Mouse (Mus musculus): Measurements from ENCODE around the gene Gnb4. TPM values are rescaled to one million over a fixed set of nuclear protein-coding genes. Genes with fewer than 3 reads are reported as not detected.

Gnb4 gene
- polyA plus RNA-seq (2012; ENCODE audit: insufficient read depth, insufficient read length, missing spikeins), result 7.6 and 9.4 TPM in 2 replicates

DNA sequence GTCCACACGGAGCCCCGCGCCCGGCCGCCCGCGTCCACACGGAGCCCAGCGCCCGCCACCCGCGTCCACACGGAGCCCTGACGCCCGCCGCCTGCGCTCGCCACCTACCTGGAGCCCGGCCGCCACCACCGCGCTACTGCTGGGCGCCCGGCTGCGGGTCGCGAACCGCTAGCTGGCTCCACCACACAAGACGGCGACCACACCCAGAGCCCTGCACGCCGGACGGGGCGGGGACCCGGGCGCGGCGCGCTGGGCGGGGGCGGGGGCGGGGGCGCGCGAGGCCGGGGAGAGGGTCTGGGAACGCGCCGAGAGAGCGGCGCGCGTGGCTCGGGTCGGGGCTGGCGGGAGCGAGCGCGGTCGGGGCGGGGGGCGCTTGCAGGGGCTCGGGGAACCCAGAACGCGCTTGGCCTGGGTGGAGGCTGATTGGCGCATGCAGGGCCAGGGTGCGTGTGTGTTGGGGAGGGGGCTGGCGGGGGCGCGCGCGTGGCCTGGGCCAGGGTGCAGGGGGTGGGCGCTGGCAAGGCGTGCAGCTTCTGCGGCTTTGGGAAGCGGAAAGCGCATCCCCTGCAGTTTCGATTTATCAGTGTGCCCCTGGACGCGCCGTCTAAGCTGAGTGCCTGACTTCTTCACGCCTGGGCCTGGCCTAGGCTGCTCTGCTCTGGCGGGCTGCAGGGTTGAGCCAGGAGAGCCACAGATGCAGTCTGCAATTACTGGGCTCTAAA, at the start of gene Gnb4:
Gene Gnb4, minus strand, starts transcription at position 255 of the 722 bp plus-strand sequence.
- H3K27ac ChIP-seq (ENCODE audit: insufficient read depth, low read depth, low read length), result no peak within 1 kb of the TSS
- peak within 1 kb of the TSS; percentile 69 for H3K4me3 ChIP-seq (ENCODE audit: insufficient read depth, low read length)
- H3K4me1 ChIP-seq (ENCODE audit: control insufficient read depth, insufficient read depth, low read length), result peaks cover 3% of the 10 kb centered on the region; the same call in 1 of the 2 replicates
- TF ChIP-seq POLR2A (IDR thresholded peaks at IDR 0.05; ENCODE audit: borderline replicate concordance, low read depth, low read length) (no peak), CTCF (IDR thresholded peaks at IDR 0.05; ENCODE audit: low read depth, low read length) (no peak)

- Histone ChIP-seq H3K4me1 (ENCODE audit: control insufficient read depth, insufficient read depth, low read length) (peaks cover 8% of the 10 kb centered on the region), H3K27ac (ENCODE audit: insufficient read depth, low read depth, low read length) (no peak overlapping the region), H3K4me3 (ENCODE audit: insufficient read depth, low read length) (no peak overlapping the region)
- TF ChIP-seq POLR2A (IDR thresholded peaks at IDR 0.05; ENCODE audit: borderline replicate concordance, low read depth, low read length) (no peak), CTCF (IDR thresholded peaks at IDR 0.05; ENCODE audit: low read depth, low read length) (no peak)
Observed at GRCm38 (mm10) chr3:32661556-32661930, 45.2 kb upstream of the Gnb4 start.

DNA sequence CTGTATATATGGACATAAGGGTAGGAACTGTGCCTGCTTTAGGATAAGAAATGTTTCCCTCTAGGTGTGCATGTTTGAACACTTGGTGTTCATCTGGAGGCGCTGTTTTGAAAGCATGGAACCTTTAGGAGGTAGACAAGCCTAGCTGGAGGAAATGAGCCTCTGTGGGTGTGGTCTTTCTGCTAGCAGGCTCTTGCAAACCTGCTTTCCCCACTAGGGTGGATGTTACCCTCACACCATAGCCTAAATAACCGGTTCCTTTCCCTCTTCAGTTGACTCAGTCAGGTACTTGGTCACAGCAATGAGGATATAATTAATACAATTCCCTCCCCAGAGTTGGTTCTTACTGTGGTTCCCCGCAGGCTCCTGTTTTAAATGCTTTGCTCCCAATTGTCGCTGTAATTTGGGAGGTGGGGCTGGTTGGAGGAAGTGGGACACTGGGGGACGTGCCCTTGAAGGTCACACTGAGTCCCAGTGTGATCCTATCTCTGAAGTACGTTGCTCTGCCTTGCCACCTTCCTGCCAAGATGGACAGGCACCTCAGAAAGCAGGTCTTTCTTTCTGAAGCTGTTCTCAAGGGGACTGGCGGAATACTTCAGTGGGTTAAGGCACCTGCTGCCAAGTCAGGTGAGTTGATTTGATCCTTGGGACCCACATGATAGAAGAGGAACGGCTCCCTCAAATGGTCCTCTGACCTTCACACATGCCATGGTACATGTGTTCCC, 44.6 kb upstream of the Gnb4 start:
- Histone ChIP-seq H3K27ac (ENCODE audit: insufficient read depth, low read depth, low read length) (no peak overlapping the region), H3K4me3 (ENCODE audit: insufficient read depth, low read length) (no peak overlapping the region), H3K4me1 (ENCODE audit: control insufficient read depth, insufficient read depth, low read length) (peaks cover 8% of the 10 kb centered on the region)
- TF ChIP-seq CTCF (IDR thresholded peaks at IDR 0.05; ENCODE audit: low read depth, low read length) (no peak), POLR2A (IDR thresholded peaks at IDR 0.05; ENCODE audit: borderline replicate concordance, low read depth, low read length) (no peak)

DNA sequence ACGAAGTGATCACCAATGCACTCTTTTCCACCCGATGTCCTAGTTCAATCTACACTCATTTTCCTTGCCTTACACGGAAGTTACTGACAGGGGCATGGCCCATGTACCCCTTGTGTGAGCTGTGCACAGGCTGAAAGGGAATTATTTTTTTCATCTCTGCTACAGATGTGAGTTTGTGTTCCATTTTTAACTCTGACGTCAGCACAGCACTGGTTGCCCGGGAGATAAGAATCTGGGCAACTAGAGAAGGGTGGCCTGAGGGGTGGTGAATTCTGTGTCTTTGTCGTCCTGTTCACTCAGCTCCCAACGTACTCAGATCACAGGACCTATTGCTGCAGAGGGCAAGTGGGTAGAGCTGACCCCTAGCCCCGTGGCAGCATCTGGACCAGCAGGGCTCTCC, 43.9 kb upstream of the Gnb4 start:
- TF ChIP-seq POLR2A (IDR thresholded peaks at IDR 0.05; ENCODE audit: borderline replicate concordance, low read depth, low read length), result no peak
- no peak overlapping the region for H3K4me3 ChIP-seq (ENCODE audit: insufficient read depth, low read length)
- peaks cover 8% of the 10 kb centered on the region for H3K4me1 ChIP-seq (ENCODE audit: control insufficient read depth, insufficient read depth, low read length)
- no peak overlapping the region for H3K27ac ChIP-seq (ENCODE audit: insufficient read depth, low read depth, low read length)

DNA sequence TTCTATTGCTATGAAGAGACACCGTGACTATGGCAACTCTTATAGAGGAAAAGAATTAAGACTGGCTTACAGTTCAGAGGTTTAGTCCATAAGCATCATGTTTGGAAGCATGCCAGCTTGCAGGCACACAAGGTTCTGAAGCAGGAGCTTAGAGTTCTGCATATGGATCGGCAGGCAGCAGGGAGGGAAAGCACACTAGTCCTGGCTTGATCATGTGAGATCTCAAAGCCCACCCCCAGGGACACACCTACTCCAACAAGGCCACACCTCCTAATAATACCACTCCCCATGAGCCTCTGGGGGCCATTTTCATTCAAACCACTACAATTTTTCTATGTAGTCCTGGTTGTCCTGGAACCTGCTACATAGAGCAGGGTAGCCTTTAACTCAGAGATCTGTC, 43.1 kb upstream of the Gnb4 start:
- H3K4me1 ChIP-seq (ENCODE audit: control insufficient read depth, insufficient read depth, low read length), result peaks cover 8% of the 10 kb centered on the region
- H3K27ac ChIP-seq (ENCODE audit: insufficient read depth, low read depth, low read length), result no peak overlapping the region
- no peak for TF ChIP-seq POLR2A (IDR thresholded peaks at IDR 0.05; ENCODE audit: borderline replicate concordance, low read depth, low read length)
- TF ChIP-seq CTCF (IDR thresholded peaks at IDR 0.05; ENCODE audit: low read depth, low read length), result no peak
- no peak overlapping the region for H3K4me3 ChIP-seq (ENCODE audit: insufficient read depth, low read length)

DNA sequence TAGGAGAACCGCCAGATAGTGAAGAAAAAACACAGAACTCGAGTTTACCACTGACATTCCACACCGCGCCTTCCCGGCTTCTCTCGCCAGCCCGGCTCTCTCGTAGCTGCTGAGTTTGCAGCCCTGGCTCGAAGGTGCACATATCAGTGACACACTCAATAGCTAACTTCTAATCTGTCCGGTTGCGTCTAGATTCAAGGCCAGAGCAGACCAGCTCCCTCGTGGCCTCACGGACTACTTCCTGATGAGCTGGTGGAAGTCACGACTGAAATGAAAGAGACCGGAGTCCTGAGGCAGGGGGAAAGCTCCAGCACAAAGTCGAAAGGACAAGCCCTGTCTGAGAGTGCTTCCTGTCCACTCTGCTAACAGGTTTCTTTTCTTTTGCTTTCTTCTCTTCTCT, 42.4 kb upstream of the Gnb4 start:
- Histone ChIP-seq H3K4me1 (ENCODE audit: control insufficient read depth, insufficient read depth, low read length) (peaks cover 8% of the 10 kb centered on the region), H3K4me3 (ENCODE audit: insufficient read depth, low read length) (no peak overlapping the region), H3K27ac (ENCODE audit: insufficient read depth, low read depth, low read length) (no peak overlapping the region)
- TF ChIP-seq CTCF (IDR thresholded peaks at IDR 0.05; ENCODE audit: low read depth, low read length), result no peak
- TF ChIP-seq POLR2A (IDR thresholded peaks at IDR 0.05; ENCODE audit: borderline replicate concordance, low read depth, low read length), result no peak

DNA sequence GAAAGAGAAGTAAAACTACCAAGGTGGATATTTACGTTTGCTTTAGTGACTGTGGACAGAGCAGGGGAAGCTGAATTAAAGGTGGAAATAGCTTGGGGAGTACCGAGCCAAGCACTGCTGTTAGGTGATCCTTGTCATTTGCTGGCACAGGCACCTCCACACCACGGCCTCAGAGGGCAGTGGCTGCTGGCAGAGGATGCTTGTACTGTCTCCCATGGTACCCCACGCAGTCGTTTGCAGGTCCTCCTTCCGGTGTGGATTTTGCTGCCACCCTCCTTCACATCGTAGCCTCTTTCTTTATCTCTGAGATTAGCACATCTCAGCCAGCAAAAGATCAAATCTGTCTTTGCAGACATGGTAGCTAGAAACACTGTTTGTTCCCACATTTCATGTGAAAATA, 42.0 kb upstream of the Gnb4 start:
- no peak for TF ChIP-seq CTCF (IDR thresholded peaks at IDR 0.05; ENCODE audit: low read depth, low read length)
- TF ChIP-seq POLR2A (IDR thresholded peaks at IDR 0.05; ENCODE audit: borderline replicate concordance, low read depth, low read length), result no peak
- no peak overlapping the region for H3K27ac ChIP-seq (ENCODE audit: insufficient read depth, low read depth, low read length)
- H3K4me3 ChIP-seq (ENCODE audit: insufficient read depth, low read length), result no peak overlapping the region
- H3K4me1 ChIP-seq (ENCODE audit: control insufficient read depth, insufficient read depth, low read length), result peaks cover 8% of the 10 kb centered on the region

DNA sequence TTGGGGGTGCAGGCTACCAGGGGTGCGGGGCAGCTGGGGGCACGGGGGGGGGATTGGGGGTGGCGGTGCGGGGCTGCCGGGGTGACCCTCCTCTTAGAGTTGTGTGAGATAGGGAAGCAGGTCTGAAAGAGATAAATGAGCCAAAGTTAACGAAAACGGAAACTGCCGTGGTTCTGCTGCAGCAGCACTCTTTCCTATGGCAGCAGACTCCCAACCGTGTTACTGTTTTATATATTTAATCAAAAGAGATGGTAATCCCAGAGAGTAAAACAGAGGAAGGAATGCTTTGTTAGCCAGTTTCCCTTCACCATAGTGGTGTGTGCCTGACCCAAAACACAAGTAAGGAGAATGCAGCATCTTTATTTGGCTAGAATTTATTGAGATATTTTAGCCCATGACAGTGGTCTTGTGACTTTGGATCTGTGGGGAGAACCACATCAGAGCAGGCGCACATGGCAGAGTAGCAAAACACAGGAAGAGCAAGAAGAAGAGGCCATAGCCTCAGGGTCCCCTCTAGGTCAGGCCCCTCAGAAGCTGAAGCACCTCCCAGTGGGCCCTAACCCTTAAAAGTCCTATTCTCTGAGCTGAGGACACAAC, 40.1 kb upstream of the Gnb4 start:
- H3K4me3 ChIP-seq (ENCODE audit: insufficient read depth, low read length), result no peak overlapping the region
- no peak overlapping the region for H3K27ac ChIP-seq (ENCODE audit: insufficient read depth, low read depth, low read length)
- TF ChIP-seq POLR2A (IDR thresholded peaks at IDR 0.05; ENCODE audit: borderline replicate concordance, low read depth, low read length), result no peak
- TF ChIP-seq CTCF (IDR thresholded peaks at IDR 0.05; ENCODE audit: low read depth, low read length), result no peak
- H3K4me1 ChIP-seq (ENCODE audit: control insufficient read depth, insufficient read depth, low read length), result peaks cover 8% of the 10 kb centered on the region

- Histone ChIP-seq H3K4me1 (ENCODE audit: control insufficient read depth, insufficient read depth, low read length) (peaks cover 8% of the 10 kb centered on the region), H3K4me3 (ENCODE audit: insufficient read depth, low read length) (no peak overlapping the region), H3K27ac (ENCODE audit: insufficient read depth, low read depth, low read length) (no peak overlapping the region)
- no peak for TF ChIP-seq POLR2A (IDR thresholded peaks at IDR 0.05; ENCODE audit: borderline replicate concordance, low read depth, low read length)
- TF ChIP-seq CTCF (IDR thresholded peaks at IDR 0.05; ENCODE audit: low read depth, low read length), result no peak
Observed at GRCm38 (mm10) chr3:32655994-32656393, 39.6 kb upstream of the Gnb4 start.

- Histone ChIP-seq H3K27ac (ENCODE audit: insufficient read depth, low read depth, low read length) (no peak overlapping the region), H3K4me3 (ENCODE audit: insufficient read depth, low read length) (no peak overlapping the region), H3K4me1 (ENCODE audit: control insufficient read depth, insufficient read depth, low read length) (no peaks in the 10 kb centered on the region)
- TF ChIP-seq POLR2A (IDR thresholded peaks at IDR 0.05; ENCODE audit: borderline replicate concordance, low read depth, low read length) (no peak), CTCF (IDR thresholded peaks at IDR 0.05; ENCODE audit: low read depth, low read length) (no peak)
Observed at GRCm38 (mm10) chr3:32652739-32653138, 36.4 kb upstream of the Gnb4 start.

Measured in bone marrow macrophage, adult 2 months (primary cell).